Comparison of ENCODE assay signal across 23 mouse cellular contexts in genomic region chr5:118311251-118311650, GRCm38 (mm10).
DNase-seq lines count a peak whose midpoint lies in the region; ATAC-seq and TF ChIP-seq lines count a peak whose summit lies in the region.
"Had no signal": no experiment of that assay in that cellular context is flagged by ENCODE, and none has a peak within 500 bp of the region (broad histone marks: within the 10 kb centered on the region; RNA-seq: fewer than 3 reads in every experiment).

No protein-coding gene starts in this region.

- no peak for ATAC-seq in midbrain, embryonic 11.5 days (ENCODE audit: low FRiP score)
- ATAC-seq in midbrain, embryonic 15.5 days (replicated peaks): no peak
- ATAC-seq: CD4-positive, CD25-positive, alpha-beta regulatory T cell, adult 4 months; forebrain, embryonic 13.5 days; forebrain, embryonic 15.5 days; forebrain, postnatal 0 days had no signal

- intact Hi-C loops in left cerebral cortex, adult 2 months (cut with DNase I): no loop called here

- H3K27ac ChIP-seq in midbrain, embryonic 11.5 days (ENCODE audit: low read depth, low read length): no peak overlapping the region
- H3K27ac ChIP-seq in midbrain, embryonic 15.5 days: no peak overlapping the region
- H3K27ac ChIP-seq in left cerebral cortex, adult 2 months: no peak overlapping the region
- H3K27ac ChIP-seq: embryonic facial prominence, embryonic 10.5 days; embryonic facial prominence, embryonic 12.5 days; forebrain, embryonic 13.5 days; forebrain, embryonic 15.5 days had no signal

- H3K9me3 ChIP-seq in midbrain, embryonic 11.5 days (ENCODE audit: control insufficient read depth, low read length): no peaks in the 10 kb centered on the region
- H3K9me3 ChIP-seq in midbrain, embryonic 15.5 days: no peaks in the 10 kb centered on the region
- H3K9me3 ChIP-seq: embryonic facial prominence, embryonic 10.5 days; embryonic facial prominence, embryonic 12.5 days; forebrain, embryonic 13.5 days; forebrain, embryonic 15.5 days had no signal

- H3K36me3 ChIP-seq in midbrain, embryonic 11.5 days (ENCODE audit: control insufficient read depth, insufficient read depth, low read length): no peaks in the 10 kb centered on the region
- H3K36me3 ChIP-seq in midbrain, embryonic 15.5 days (replicated peaks): no peaks in the 10 kb centered on the region
- H3K36me3 ChIP-seq: embryonic facial prominence, embryonic 10.5 days; embryonic facial prominence, embryonic 12.5 days; forebrain, embryonic 15.5 days had no signal

- H3K9ac ChIP-seq in midbrain, embryonic 11.5 days (ENCODE audit: low read length): no peak overlapping the region
- no peak overlapping the region for H3K9ac ChIP-seq in midbrain, embryonic 15.5 days
- H3K9ac ChIP-seq: embryonic facial prominence, embryonic 12.5 days; forebrain, embryonic 13.5 days; forebrain, embryonic 15.5 days; forebrain, postnatal 0 days had no signal

- H3K4me3 ChIP-seq in midbrain, embryonic 11.5 days (ENCODE audit: low read depth, low read length): no peak overlapping the region
- H3K4me3 ChIP-seq in midbrain, embryonic 15.5 days: no peak overlapping the region
- H3K4me3 ChIP-seq in left cerebral cortex, adult 2 months: no peak overlapping the region
- H3K4me3 ChIP-seq: embryonic facial prominence, embryonic 10.5 days; embryonic facial prominence, embryonic 12.5 days; forebrain, embryonic 13.5 days; forebrain, embryonic 15.5 days had no signal

- TF ChIP-seq CTCF in left cerebral cortex, adult 2 months (IDR thresholded peaks at IDR 0.05): no peak

- no peak overlapping the region for H3K4me2 ChIP-seq in midbrain, embryonic 11.5 days
- no peak overlapping the region for H3K4me2 ChIP-seq in midbrain, embryonic 15.5 days
- H3K4me2 ChIP-seq: embryonic facial prominence, embryonic 12.5 days; forebrain, embryonic 13.5 days; forebrain, embryonic 15.5 days had no signal

- H3K27me3 ChIP-seq in midbrain, embryonic 11.5 days (ENCODE audit: control insufficient read depth, insufficient read depth, low read length): no peaks in the 10 kb centered on the region
- H3K27me3 ChIP-seq in midbrain, embryonic 15.5 days (replicated peaks): no peaks in the 10 kb centered on the region
- H3K27me3 ChIP-seq: CH12.LX; embryonic facial prominence, embryonic 12.5 days; forebrain, embryonic 13.5 days; forebrain, embryonic 15.5 days had no signal

- peak; percentile 74 for DNase-seq in midbrain, embryonic 11.5 days (ENCODE audit: low spot score, missing footprints)
- peak; percentile 78 for DNase-seq in ES-CJ7 (ENCODE audit: low read depth, low spot score)
- DNase-seq in R1 (ENCODE audit: low read depth, low spot score): peak; percentile 90
- no peak for DNase-seq in left cerebral cortex, adult 2 months (ENCODE audit: extremely low spot score in 1 of 2, low spot score in 2 of 2)
- DNase-seq in B cell, adult 2 months: no peak
- no peak for DNase-seq in embryo, embryonic 11 days
- DNase-seq: adrenal gland, adult 2 months; adrenal gland, postnatal 10 days; adrenal gland, postnatal 25 days; cerebellum, adult 11 months; cerebellum, adult 18-20 months; cerebellum, adult 8-10 months; cerebellum, adult 9-11 months; cerebellum, postnatal 14 days; cerebellum, postnatal 36 days; forebrain, postnatal 0 days had no signal

- H3K4me1 ChIP-seq in midbrain, embryonic 11.5 days (ENCODE audit: control insufficient read depth, insufficient read depth, low read length): no peaks in the 10 kb centered on the region
- no peaks in the 10 kb centered on the region for H3K4me1 ChIP-seq in midbrain, embryonic 15.5 days
- H3K4me1 ChIP-seq: forebrain, embryonic 15.5 days had no signal

- WGBS in midbrain, embryonic 11.5 days: 69% methylated on average over 10 of the region's 10 CpGs
- 67% methylated on average over 10 of the region's 10 CpGs for WGBS in midbrain, embryonic 15.5 days

Comparison
In these comparisons a context has a peak if more than half of its experiments do, and no peak if none do; other contexts are left out.
1. DNase-seq: peak in midbrain, embryonic 11.5 days (single experiment), ES-CJ7 (single experiment) and R1 (single experiment); none in left cerebral cortex, adult 2 months (0 of 2), B cell, adult 2 months (0 of 2) and embryo, embryonic 11 days (single experiment).